Mouse (Mus musculus) embryonic facial prominence, embryonic 13.5 days (tissue): ENCODE data around the gene Slc29a1. TPM values are rescaled to one million over a fixed set of nuclear protein-coding genes. Genes with fewer than 3 reads are reported as not detected.

Source experiments
- ATAC-seq: fragments of 200-750 bp; cut with Nextera tagmentation; 2 replicates; pipeline ENCODE4 v1.8.0; 2017; ENCODE audit warnings: low read depth; ENCODE audit not compliant: insufficient number of reproducible peaks, insufficient read depth, low FRiP score, low TSS enrichment
- H3K27ac ChIP-seq: fragments of 300-500 bp; sonication (generic); 2 replicates; pipeline ENCODE4 v1.5.1; 2015; ENCODE audit warnings: moderate library complexity, mild to moderate bottlenecking, inconsistent platforms
- H3K27me3 ChIP-seq: fragments of 300-500 bp; sonication (generic); 2 replicates; pipeline ENCODE4 v1.6.1; 2015; ENCODE audit warnings: mild to moderate bottlenecking, inconsistent platforms
- H3K36me3 ChIP-seq: fragments of 300-500 bp; sonication (generic); 2 replicates; pipeline ENCODE4 v1.6.1; 2015; ENCODE audit warnings: mild to moderate bottlenecking, inconsistent platforms
- H3K4me1 ChIP-seq: fragments of 300-500 bp; sonication (generic); 2 replicates; pipeline ENCODE4 v1.6.1; 2015; ENCODE audit warnings: inconsistent platforms
- H3K4me2 ChIP-seq: fragments of 300-500 bp; sonication (generic); 2 replicates; pipeline ENCODE4 v1.6.1; 2015; ENCODE audit warnings: moderate library complexity, mild to moderate bottlenecking, inconsistent platforms
- H3K4me3 ChIP-seq: fragments of 300-500 bp; sonication (generic); 2 replicates; pipeline ENCODE4 v1.5.1; 2015; ENCODE audit warnings: mild to moderate bottlenecking, inconsistent platforms
- H3K9ac ChIP-seq: fragments of 300-500 bp; sonication (generic); 2 replicates; pipeline ENCODE4 v1.6.1; 2015; ENCODE audit warnings: mild to moderate bottlenecking, inconsistent platforms
- H3K9me3 ChIP-seq: fragments of 300-500 bp; sonication (generic); 2 replicates; pipeline ENCODE4 v1.6.1; 2016; ENCODE audit warnings: inconsistent platforms
- WGBS: fragments of 180-500 bp; shearing (Covaris S2); methylation state at CpG from one replicate; pipeline ENCODE4 v1.1.7; 2015; ENCODE audit warnings: mixed read lengths; 5-methylcytosine and 5-hydroxymethylcytosine counted together
- polyA plus RNA-seq: library from polyadenylated mRNA; unstranded; fragments of >200 nt; fragmentation: Nextera tagmentation; extraction: Ambion mirVana; gene quantifications from 2 replicates; pipeline ENCODE4 v1.2.1, GENCODE M21; 2015

Gene Slc29a1
- polyA plus RNA-seq, 1 experiment from 2014 or later, result 69.8 TPM

GRCm38 (mm10) chr17:45565103-45565502 is 34.3 kb downstream of the Slc29a1 start:
- peaks cover 35% of the 10 kb centered on the region for H3K4me1 ChIP-seq
- peaks cover 54% of the 10 kb centered on the region for H3K36me3 ChIP-seq
- no peak for ATAC-seq
- peak overlapping the region; percentile 97 for H3K4me2 ChIP-seq
- peak overlapping the region; percentile 81 for H3K4me3 ChIP-seq
- H3K27me3 ChIP-seq, result no peaks in the 10 kb centered on the region
- WGBS, result 91% methylated on average over 11 of the region's 11 CpGs
- peak overlapping the region; percentile 94 for H3K9ac ChIP-seq
- no peaks in the 10 kb centered on the region for H3K9me3 ChIP-seq
- no peak overlapping the region for H3K27ac ChIP-seq

DNA sequence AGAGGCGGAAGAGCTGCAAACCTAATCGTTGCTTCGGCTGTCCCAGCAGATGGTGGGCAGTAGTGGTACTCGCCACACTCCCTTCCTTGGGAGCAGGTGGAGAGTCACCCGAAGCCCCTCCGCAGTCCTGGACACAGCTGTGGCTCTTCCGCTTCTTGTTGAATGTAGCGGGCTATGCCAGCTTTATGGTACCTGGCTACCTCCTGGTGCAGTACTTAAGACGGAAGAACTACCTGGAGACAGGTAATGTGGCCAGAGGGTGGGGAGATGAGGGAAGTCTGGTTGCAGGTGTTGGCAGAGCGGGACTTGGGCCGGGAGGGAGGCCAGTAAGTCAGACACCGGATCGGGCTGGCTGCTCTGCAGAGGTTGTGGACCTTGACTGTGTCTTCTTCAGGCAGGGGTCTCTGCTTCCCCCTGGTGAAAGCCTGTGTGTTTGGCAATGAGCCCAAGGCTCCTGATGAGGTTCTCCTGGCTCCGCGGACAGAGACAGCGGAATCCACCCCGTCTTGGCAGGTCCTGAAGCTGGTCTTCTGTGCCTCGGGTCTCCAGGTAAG is 34.8 kb downstream of the Slc29a1 start:
- peak overlapping the region; percentile 94 for H3K9ac ChIP-seq
- peaks cover 32% of the 10 kb centered on the region for H3K4me1 ChIP-seq
- 7% methylated on average over 18 of the region's 18 CpGs for WGBS
- ATAC-seq, result no peak
- peak overlapping the region; percentile 86 for H3K27ac ChIP-seq
- no peaks in the 10 kb centered on the region for H3K27me3 ChIP-seq
- peak overlapping the region; percentile 97 for H3K4me2 ChIP-seq
- peak overlapping the region; percentile 81 for H3K4me3 ChIP-seq
- no peaks in the 10 kb centered on the region for H3K9me3 ChIP-seq
- H3K36me3 ChIP-seq, result peaks cover 49% of the 10 kb centered on the region

GRCm38 (mm10) chr17:45563655-45564530 is 35.5 kb downstream of the Slc29a1 start, which contains the start of gene Slc35b2:
Gene Slc35b2, plus strand, starts transcription at chr17:45563874.
- Histone ChIP-seq H3K27ac (peak within 1 kb of the TSS; percentile 86), H3K9me3 (no peaks in the 10 kb centered on the region), H3K4me2 (peak within 1 kb of the TSS; percentile 97), H3K36me3 (peaks cover 42% of the 10 kb centered on the region), H3K27me3 (no peaks in the 10 kb centered on the region), H3K4me1 (peaks cover 32% of the 10 kb centered on the region), H3K4me3 (peak within 1 kb of the TSS; percentile 81), H3K9ac (peak within 1 kb of the TSS; percentile 94)
- peak; percentile 74 for ATAC-seq
- under 1% methylated on average over 60 of the region's 61 CpGs for WGBS

DNA sequence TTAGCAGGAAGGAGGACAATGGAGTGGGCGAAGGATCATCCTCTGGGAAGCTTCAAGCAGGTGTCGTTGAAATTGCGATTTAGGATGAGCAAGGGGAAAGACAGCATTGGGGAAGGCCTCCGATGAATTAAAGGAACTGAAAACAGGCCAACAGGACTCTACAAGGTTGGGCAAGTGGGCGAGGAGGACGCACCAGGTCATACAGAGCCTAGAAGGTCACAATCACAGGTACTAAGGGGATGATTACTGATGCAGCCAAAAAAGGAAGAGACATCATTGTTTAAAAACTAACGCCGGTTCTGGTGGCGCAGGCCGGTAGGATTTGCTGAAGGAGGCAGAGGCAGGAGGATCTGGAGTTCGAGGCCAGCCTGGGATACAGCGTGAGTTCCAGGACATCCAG is 36.2 kb downstream of the Slc29a1 start:
- peaks cover 32% of the 10 kb centered on the region for H3K4me1 ChIP-seq
- 77% methylated on average over 12 of the region's 12 CpGs for WGBS
- peak overlapping the region; percentile 81 for H3K4me3 ChIP-seq
- H3K27ac ChIP-seq, result no peak overlapping the region
- peak overlapping the region; percentile 94; the same call in 1 of the 2 replicates for H3K9ac ChIP-seq
- H3K4me2 ChIP-seq, result peak overlapping the region; percentile 97
- H3K36me3 ChIP-seq, result peaks cover 35% of the 10 kb centered on the region
- H3K9me3 ChIP-seq, result no peaks in the 10 kb centered on the region
- no peak for ATAC-seq
- H3K27me3 ChIP-seq, result no peaks in the 10 kb centered on the region

- 84% methylated on average over 15 of the region's 15 CpGs for WGBS
- Histone ChIP-seq H3K4me3 (no peak overlapping the region), H3K4me1 (peaks cover 35% of the 10 kb centered on the region)
These were observed 39.5 kb downstream of the Slc29a1 start for GRCm38 (mm10) chr17:45559732-45560525.

DNA sequence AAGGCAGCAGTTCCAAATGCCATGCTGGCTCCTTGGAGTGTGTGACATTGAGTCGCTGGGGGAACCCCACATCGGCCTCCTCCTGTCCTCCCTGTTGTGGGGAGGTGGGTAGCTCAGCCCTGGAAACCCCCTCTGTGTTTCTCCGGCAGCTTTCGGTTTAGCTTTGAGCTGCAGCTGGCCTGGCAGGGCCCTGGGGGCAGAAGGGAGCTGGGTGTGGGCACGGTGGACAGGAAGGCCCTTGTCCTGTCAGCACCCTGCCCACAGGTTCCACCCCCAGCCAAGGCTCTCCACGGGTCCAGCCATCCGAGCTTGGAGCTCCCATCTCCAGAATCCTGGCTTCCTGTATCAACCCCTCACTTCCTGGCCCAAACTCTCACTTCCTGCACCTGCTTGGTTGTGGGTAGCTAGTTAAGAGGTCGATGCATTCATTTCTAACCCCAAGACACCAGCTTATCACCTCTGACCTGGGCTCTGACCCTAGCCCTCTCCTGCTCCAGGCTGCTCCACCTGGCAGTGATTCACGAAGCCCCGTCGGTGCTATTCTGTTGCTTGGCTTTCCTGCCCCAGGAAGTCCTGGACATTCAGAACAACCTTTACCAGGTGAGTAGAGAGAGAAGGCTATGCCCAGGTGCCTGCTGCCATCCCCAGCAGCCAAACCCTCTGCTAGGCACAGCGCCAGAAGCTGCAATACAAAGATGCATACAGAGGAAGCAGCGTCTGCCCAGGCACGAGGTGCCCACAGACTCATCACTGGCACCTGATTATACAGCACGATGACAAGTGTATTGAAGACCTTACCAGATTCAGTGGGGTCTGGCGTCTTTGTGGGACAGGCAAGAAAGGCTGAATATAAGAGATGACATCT is 41.2 kb downstream of the Slc29a1 start:
- peaks cover 3% of the 10 kb centered on the region; the same call in 1 of the 2 replicates for H3K36me3 ChIP-seq
- 55% methylated on average over 16 of the region's 16 CpGs for WGBS
- peaks cover 32% of the 10 kb centered on the region for H3K4me1 ChIP-seq
- H3K9ac ChIP-seq, result no peak overlapping the region
- no peak overlapping the region for H3K4me2 ChIP-seq
- H3K9me3 ChIP-seq, result no peaks in the 10 kb centered on the region
- H3K27me3 ChIP-seq, result peaks cover 25% of the 10 kb centered on the region
- H3K27ac ChIP-seq, result no peak overlapping the region
- H3K4me3 ChIP-seq, result no peak overlapping the region
- ATAC-seq, result no peak

More at GRCm38 (mm10) chr17:45559732-45560525, 39.5 kb downstream of the Slc29a1 start:
- Histone ChIP-seq H3K9ac (no peak overlapping the region), H3K36me3 (peaks cover 3% of the 10 kb centered on the region; the same call in 1 of the 2 replicates), H3K4me2 (no peak overlapping the region), H3K9me3 (no peaks in the 10 kb centered on the region), H3K27me3 (peaks cover 17% of the 10 kb centered on the region), H3K27ac (no peak overlapping the region)
- ATAC-seq, result no peak

- Histone ChIP-seq H3K4me1 (peaks cover 30% of the 10 kb centered on the region), H3K4me2 (peak overlapping the region; percentile 97; the same call in 1 of the 2 replicates), H3K27me3 (peaks cover 25% of the 10 kb centered on the region), H3K9ac (peak overlapping the region; percentile 51), H3K9me3 (no peaks in the 10 kb centered on the region), H3K27ac (no peak overlapping the region), H3K36me3 (peaks cover 3% of the 10 kb centered on the region; the same call in 1 of the 2 replicates), H3K4me3 (peak overlapping the region; percentile 68; the same call in 1 of the 2 replicates)
- 58% methylated on average over 7 of the region's 7 CpGs for WGBS
- ATAC-seq, result no peak
These were observed 42.1 kb downstream of the Slc29a1 start for GRCm38 (mm10) chr17:45557246-45557824.

DNA sequence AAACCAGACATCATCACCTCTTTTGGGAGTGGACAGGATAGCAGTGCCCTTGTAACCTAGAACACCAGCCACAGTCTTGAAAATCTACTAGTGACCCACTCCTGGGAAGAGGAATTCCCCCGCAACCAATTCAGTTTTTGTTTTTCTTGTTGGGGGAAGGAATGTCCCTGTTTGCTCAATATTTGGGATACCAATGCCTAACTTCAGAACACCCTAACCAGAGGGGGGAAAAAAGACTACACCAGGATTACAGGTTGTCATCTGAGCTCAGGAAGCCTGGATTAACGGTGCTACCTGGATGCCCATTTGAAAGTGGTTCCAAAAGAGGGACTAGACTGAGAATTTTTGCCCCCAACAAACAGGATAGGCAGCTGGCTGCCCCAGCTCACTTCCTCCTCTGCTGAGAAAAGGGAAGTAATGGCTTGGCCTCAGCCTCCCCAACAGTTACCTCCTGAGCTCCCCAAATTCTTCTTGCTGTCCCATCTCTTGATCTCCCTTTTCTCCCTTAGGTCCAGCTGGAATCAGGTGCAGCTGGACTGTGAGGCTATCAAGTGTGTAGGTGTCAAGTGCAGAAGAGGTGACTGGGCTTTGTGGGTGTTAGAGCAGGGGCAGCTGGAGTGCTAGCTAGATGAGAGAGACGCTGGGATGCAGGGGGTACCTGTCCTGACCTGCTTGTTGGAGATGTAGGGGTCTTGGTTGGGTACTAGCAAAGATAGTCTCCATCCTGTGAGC is 42.7 kb downstream of the Slc29a1 start:
- Histone ChIP-seq H3K9me3 (no peaks in the 10 kb centered on the region), H3K9ac (peak overlapping the region; percentile 82), H3K4me3 (peak overlapping the region; percentile 68), H3K4me2 (peak overlapping the region; percentile 97), H3K27ac (no peak overlapping the region), H3K27me3 (peaks cover 25% of the 10 kb centered on the region), H3K36me3 (peaks cover 3% of the 10 kb centered on the region; the same call in 1 of the 2 replicates), H3K4me1 (peaks cover 34% of the 10 kb centered on the region)
- 64% methylated on average over 3 of the region's 3 CpGs for WGBS
- no peak for ATAC-seq

- no peaks in the 10 kb centered on the region for H3K9me3 ChIP-seq
- H3K9ac ChIP-seq, result peak overlapping the region; percentile 82
- 4% methylated on average over 14 of the region's 14 CpGs for WGBS
- H3K4me2 ChIP-seq, result peak overlapping the region; percentile 97
- H3K4me3 ChIP-seq, result peak overlapping the region; percentile 68
- no peak overlapping the region for H3K27ac ChIP-seq
- peaks cover 3% of the 10 kb centered on the region; the same call in 1 of the 2 replicates for H3K36me3 ChIP-seq
- no peak for ATAC-seq
- peaks cover 25% of the 10 kb centered on the region for H3K27me3 ChIP-seq
- peaks cover 34% of the 10 kb centered on the region for H3K4me1 ChIP-seq
These were observed 43.3 kb downstream of the Slc29a1 start for GRCm38 (mm10) chr17:45556107-45556489.
